ENCODE assay signal across 1 mouse cellular context in the genomic region with DNA sequence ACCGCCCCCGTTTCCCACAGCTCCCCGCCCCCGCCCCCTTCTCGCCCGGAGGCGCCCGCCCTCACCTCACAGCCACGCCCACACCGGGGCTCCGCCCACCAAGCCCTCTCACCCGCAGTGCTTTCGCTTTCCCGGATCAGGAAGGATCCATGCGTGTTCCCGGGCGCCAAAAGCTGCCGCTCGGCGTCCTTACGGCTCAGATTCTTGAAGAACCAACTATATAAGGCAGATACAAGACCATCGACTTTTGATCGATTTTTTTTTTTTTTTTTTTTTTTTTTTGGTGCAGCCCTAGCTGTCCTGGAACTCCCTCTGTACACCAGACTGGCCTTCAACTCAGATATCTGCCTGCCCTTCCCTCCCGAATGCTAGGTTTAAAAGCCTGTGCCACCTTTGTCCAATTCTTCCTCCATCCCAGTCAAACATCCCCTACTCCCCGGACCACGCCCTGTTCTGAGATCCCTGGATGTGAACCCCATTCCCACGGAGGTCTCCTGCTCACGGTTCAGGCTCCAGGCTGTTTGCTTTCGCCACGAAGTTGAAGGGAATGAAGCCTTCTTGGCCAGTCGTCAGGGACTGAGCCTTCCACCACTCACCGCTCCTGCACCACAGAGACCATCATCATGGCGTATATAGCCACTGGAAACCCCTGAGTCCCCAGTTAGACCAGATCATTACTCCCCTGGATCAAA.
TF ChIP-seq lines count a peak whose summit lies in the region.

No protein-coding gene starts in this region.

TF ChIP-seq in CH12.LX, 34 proteins besides CTCF, POLR2A, EP300 and RAD21:
- TF ChIP-seq IRF4 (IDR thresholded peaks at IDR 0.05; ENCODE audit: low read depth, low read length), result peak; percentile 43; the same call in 1 of the 2 replicates
- no peak for TF ChIP-seq BHLHE40 (IDR thresholded peaks at IDR 0.05; ENCODE audit: low read depth, low read length)
- TF ChIP-seq USF1 (IDR thresholded peaks at IDR 0.05; ENCODE audit: low read depth, low read length), result no peak
- peak; percentile 67 for TF ChIP-seq SIN3A (IDR thresholded peaks at IDR 0.05; ENCODE audit: low read length)
- peak; percentile 27; the same call in 1 of the 2 replicates for TF ChIP-seq MXI1 (IDR thresholded peaks at IDR 0.05; ENCODE audit: low read depth, low read length)
- TF ChIP-seq ZC3H11A (IDR thresholded peaks at IDR 0.05; ENCODE audit: low read depth, low read length), result no peak
- peak; percentile 65; the same call in 1 of the 2 replicates for TF ChIP-seq TCF12 (IDR thresholded peaks at IDR 0.05; ENCODE audit: low read depth, low read length)
- TF ChIP-seq MEF2A (IDR thresholded peaks at IDR 0.05; ENCODE audit: borderline replicate concordance, low read depth, low read length), result no peak
- 0 out of 2 replicates have a peak, but pooled peaks have one; percentile 52 for TF ChIP-seq NELFE (IDR thresholded peaks at IDR 0.05; ENCODE audit: low read depth, low read length)
- TF ChIP-seq ELF1 (IDR thresholded peaks at IDR 0.05; ENCODE audit: low read depth, low read length), result peak; percentile 47; the same call in 1 of the 2 replicates
- no peak for TF ChIP-seq E2F4 (IDR thresholded peaks at IDR 0.05; ENCODE audit: insufficient replicate concordance, low read depth, low read length)
- no peak for TF ChIP-seq HCFC1 (IDR thresholded peaks at IDR 0.05; ENCODE audit: low read depth, low read length)
- TF ChIP-seq ZNF384 (IDR thresholded peaks at IDR 0.05; ENCODE audit: low read depth, low read length), result peak; percentile 87
- no peak for TF ChIP-seq CHD1 (IDR thresholded peaks at IDR 0.05; ENCODE audit: low read depth, low read length)
- no peak for TF ChIP-seq MAFK (IDR thresholded peaks at IDR 0.05; ENCODE audit: insufficient replicate concordance, low read length)
- 0 out of 2 replicates have a peak, but pooled peaks have one; percentile 40 for TF ChIP-seq TBP (conservative IDR thresholded peaks at IDR 0.05; ENCODE audit: low read depth, low read length)
